Mouse (Mus musculus) ES-E14 (cell line): Measurements from ENCODE around the gene Cul5. TPM values are rescaled to one million over a fixed set of nuclear protein-coding genes. Genes with fewer than 3 reads are reported as not detected.

ENCODE experiments used
- DNase-seq: peaks from one replicate; pipeline ENCODE4 v3.0.0-alpha.2; 2013; ENCODE audit warnings: low read depth, low spot score
- H3K27ac ChIP-seq: 2 replicates; pipeline ENCODE4 v1.5.1; 2012; ENCODE audit warnings: low read depth, mild to moderate bottlenecking, low read length, moderate library complexity, mixed read lengths; ENCODE audit not compliant: poor library complexity, insufficient read depth, severe bottlenecking
- H3K36me3 ChIP-seq: 2 replicates; pipeline ENCODE4 v1.6.1; 2012; ENCODE audit warnings: mild to moderate bottlenecking, low read length, moderate library complexity, mixed read lengths; ENCODE audit not compliant: control insufficient read depth, poor library complexity, insufficient read depth, severe bottlenecking
- H3K4me1 ChIP-seq, 2 experiments: fragments of 150-350 bp in 1 of 2; sonication (generic) in 1 of 2; 2 replicates each; pipeline ENCODE4 v1.6.1; 2012; ENCODE audit warnings: low read length in 2 of 2, mild to moderate bottlenecking in 1 of 2, mixed read lengths in 1 of 2; ENCODE audit not compliant: control insufficient read depth in 2 of 2, insufficient read depth in 2 of 2, poor library complexity in 1 of 2
- H3K4me3 ChIP-seq, 2 experiments: fragments of 150-350 bp in 1 of 2; sonication (generic) in 1 of 2; 2 replicates each; pipeline ENCODE4 v1.5.1; 2012; ENCODE audit warnings: low read length in 2 of 2, low read depth in 1 of 2, mild to moderate bottlenecking in 1 of 2, mixed read lengths in 1 of 2; ENCODE audit not compliant: insufficient read depth in 1 of 2, poor library complexity in 1 of 2, severe bottlenecking in 1 of 2
- H3K9ac ChIP-seq: 2 replicates; pipeline ENCODE4 v1.6.1; 2012; ENCODE audit warnings: low read depth, mild to moderate bottlenecking, low read length, mixed read lengths; ENCODE audit not compliant: poor library complexity, insufficient read depth, severe bottlenecking
- H3K9me3 ChIP-seq: fragments of 150-350 bp; sonication (generic); 2 replicates; pipeline ENCODE4 v1.6.1; 2012; ENCODE audit warnings: low read depth, mild to moderate bottlenecking, low read length; ENCODE audit not compliant: control insufficient read depth, insufficient read depth
- CHD2 ChIP-seq: IDR thresholded peaks from 2 replicates; pipeline ENCODE4 v1.6.1; 2014; ENCODE audit warnings: mild to moderate bottlenecking, low read depth, low read length, inconsistent platforms
- HCFC1 ChIP-seq: IDR thresholded peaks from 2 replicates; pipeline ENCODE4 v1.6.1; 2012; ENCODE audit warnings: low read length, inconsistent platforms, borderline replicate concordance; ENCODE audit not compliant: insufficient read depth
- MAFK ChIP-seq: IDR thresholded peaks from 2 replicates; pipeline ENCODE4 v1.6.1; 2014; ENCODE audit warnings: mild to moderate bottlenecking, low read depth, low read length, inconsistent platforms; ENCODE audit not compliant: insufficient read depth
- ZC3H11A ChIP-seq: IDR thresholded peaks from 2 replicates; pipeline ENCODE4 v1.6.1; 2012; ENCODE audit warnings: low read depth, mild to moderate bottlenecking, inconsistent platforms, low read length, borderline replicate concordance
- ZNF384 ChIP-seq: IDR thresholded peaks from 2 replicates; pipeline ENCODE4 v1.6.1; 2012; ENCODE audit warnings: low read depth, low read length, inconsistent platforms
- in situ Hi-C, 2 experiments: fragments of 600-800 bp; cut with MboI; formaldehyde crosslinking; loops; one replicate each; pipeline ENCODE4 v1.15.1; 2025; ENCODE audit warnings: low sequenced_read_pairs in 2 of 2, inconsistent platforms in 1 of 2; ENCODE audit not compliant: unreplicated experiment in 2 of 2
- total RNA-seq: library from RNA; depleted of rRNA; stranded (reverse); fragments of 300-350 nt; gene quantifications from 2 replicates; pipeline ENCODE4 v1.2.3, GENCODE M21; 2012

The Cul5 gene
- total RNA-seq, 1 experiment: 42.6 TPM

DNA sequence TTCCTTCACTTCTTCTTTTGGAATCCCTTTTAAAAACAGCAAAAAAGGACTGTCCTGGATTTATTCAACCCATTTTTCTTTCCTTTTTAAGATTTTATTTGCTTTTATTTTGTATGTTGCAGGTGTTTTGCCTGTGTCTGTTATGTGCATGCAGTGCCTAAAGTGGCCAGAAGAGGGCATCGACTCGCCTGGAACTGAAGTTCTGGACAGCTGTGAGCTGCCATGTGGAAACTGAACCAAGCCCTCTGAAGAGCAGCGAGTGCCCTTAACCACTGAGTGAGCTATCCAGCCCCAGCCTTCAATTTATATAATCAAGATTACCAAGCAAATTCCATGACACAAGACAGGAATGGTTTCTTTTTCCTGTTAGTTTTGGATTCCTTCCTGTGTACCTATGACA, 75.0 kb downstream of the Cul5 start:
- in situ Hi-C loops: no loop called here
- TF ChIP-seq ZNF384: no peak
- TF ChIP-seq HCFC1: no peak
- TF ChIP-seq MAFK: no peak
- no peak for TF ChIP-seq CHD2
- no peak for TF ChIP-seq ZC3H11A
- Histone ChIP-seq H3K4me1 (peaks cover 0 to 2% of the 10 kb centered on the region in 2 experiments; a peak in 1 of 4 replicates), H3K27ac (no peak overlapping the region), H3K4me3 (no peak overlapping the region), H3K36me3 (no peaks in the 10 kb centered on the region), H3K9me3 (no peaks in the 10 kb centered on the region), H3K9ac (no peak overlapping the region)
- DNase-seq: peak; percentile 50

DNA sequence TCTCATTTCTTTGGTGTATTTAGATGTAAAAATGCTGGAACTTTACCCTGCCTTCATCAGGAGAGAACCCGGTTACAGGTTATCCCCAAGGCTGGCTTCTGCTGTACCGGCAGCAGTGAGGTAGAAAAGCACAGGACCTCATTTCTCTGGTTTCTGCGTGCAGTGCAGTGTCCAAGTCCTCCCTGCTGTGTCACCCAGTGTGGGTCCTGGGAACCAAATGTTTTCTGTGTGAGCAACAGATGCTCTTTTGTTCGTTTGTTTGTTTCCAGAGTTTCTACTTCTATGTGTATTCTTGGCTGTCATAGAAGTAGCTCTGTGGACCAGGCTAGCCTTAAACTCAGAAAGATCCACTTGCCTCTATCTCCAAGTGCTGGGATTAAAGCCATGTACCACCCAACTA, 87.9 kb downstream of the Cul5 start:
- DNase-seq: no peak
- in situ Hi-C loops: no loop called here
- Histone ChIP-seq H3K9ac (no peak overlapping the region), H3K36me3 (peaks cover 6% of the 10 kb centered on the region; the same call in 1 of the 2 replicates), H3K27ac (no peak overlapping the region), H3K4me1 (no peaks in the 10 kb centered on the region), H3K4me3 (no peak overlapping the region), H3K9me3 (no peaks in the 10 kb centered on the region)
- no peak for TF ChIP-seq CHD2
- TF ChIP-seq HCFC1: no peak
- no peak for TF ChIP-seq ZNF384

DNA sequence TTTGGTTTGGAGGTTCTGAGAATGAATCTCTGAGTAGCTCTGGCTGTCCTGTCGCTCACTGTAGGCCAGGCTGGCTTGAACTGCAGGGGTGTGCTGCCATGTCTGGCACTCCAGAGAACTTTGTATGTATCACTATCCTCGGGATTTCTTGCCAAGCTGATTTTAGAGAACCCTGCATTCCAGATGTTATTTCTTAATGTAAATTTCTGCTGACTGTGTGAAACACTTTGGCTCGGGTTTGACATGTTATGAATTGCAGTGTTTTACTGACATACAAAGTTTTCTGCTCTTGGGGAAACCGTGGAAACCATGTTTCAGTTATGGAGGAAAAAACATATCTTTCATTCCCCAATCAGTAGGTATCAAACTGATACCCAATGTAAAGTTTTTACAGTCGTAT, 94.1 kb downstream of the Cul5 start:
- in situ Hi-C loops: no loop called here
- no peak for TF ChIP-seq HCFC1
- no peak for TF ChIP-seq CHD2
- TF ChIP-seq ZC3H11A: no peak
- no peak for TF ChIP-seq MAFK
- TF ChIP-seq ZNF384: no peak
- peaks cover 5% of the 10 kb centered on the region for H3K36me3 ChIP-seq

DNA sequence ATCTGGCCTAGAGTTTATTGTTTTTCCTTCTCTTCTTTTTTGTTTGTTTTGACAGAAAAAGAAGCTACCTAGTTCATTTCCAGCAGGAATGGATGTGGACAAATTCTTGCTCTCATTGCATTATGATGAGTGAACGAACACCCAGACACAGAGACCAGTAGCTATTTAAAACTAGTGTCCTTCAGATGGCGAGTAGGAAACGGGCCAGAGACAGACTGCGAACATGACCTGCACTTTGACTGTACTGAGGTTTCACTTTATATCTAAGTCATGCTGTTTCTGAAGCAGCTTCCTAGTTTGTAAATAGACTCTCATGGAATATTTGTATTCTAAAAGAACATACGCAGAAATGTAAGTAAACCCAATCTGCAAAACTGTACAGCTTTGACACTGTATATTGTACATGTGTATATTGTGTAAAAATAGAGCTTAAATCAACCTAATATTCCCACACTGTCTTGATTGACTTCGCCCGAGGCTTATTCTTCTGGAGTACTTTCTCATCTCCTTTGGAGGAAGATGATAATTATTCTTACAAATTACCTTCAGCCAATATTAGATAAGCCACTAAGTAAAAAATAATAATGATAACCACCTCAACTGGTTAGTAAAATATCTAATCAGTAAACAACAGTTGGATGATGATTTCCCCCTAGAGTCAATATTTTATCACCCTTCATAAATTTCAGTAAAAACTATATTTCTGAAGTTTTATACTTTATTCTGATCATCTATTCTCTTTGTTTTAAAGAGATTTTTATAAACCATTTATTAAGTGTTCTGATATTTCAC, 97.1 kb downstream of the Cul5 start:
- no peaks in the 10 kb centered on the region for H3K9me3 ChIP-seq
- H3K4me1 ChIP-seq: peaks cover 1 to 2% of the 10 kb centered on the region in 2 experiments; a peak in 1 of 4 replicates
- peaks cover 9% of the 10 kb centered on the region for H3K36me3 ChIP-seq
- DNase-seq: no peak
- no peak overlapping the region for H3K4me3 ChIP-seq
- H3K9ac ChIP-seq: no peak overlapping the region
- in situ Hi-C loops: no loop called here
- no peak overlapping the region for H3K27ac ChIP-seq
- TF ChIP-seq ZC3H11A (no peak), ZNF384 (no peak), MAFK (no peak), HCFC1 (no peak), CHD2 (no peak)

More for the DNA sequence above, 94.1 kb downstream of the Cul5 start:
- peaks cover 0 to 1% of the 10 kb centered on the region in 2 experiments; a peak in 1 of 4 replicates for H3K4me1 ChIP-seq
- no peaks in the 10 kb centered on the region for H3K9me3 ChIP-seq
- H3K4me3 ChIP-seq: no peak overlapping the region
- no peak overlapping the region for H3K27ac ChIP-seq
- H3K9ac ChIP-seq: no peak overlapping the region
- no peak for DNase-seq

DNA sequence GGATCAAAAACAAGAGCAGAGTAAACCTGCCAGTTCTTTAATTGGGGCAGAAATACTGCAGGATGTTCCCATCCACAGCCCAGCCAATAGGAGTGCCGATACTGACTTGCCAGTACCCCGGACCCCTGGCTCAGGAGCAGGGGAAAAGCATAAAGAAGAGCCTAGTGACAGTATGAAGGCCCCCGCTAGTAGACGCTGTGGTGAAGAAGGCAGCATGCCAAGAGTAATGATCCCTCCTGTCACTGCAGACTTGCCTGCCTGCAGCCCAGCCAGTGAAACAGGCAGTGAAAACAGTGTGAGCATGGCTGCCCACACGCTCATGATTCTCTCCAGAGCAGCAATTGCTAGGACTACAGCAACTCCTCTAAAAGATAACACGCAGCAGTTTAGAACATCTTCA, 99.2 kb downstream of the Cul5 start:
- no peak for TF ChIP-seq ZC3H11A
- TF ChIP-seq MAFK: no peak
- no peak for TF ChIP-seq CHD2
- TF ChIP-seq HCFC1: no peak
- no peak for TF ChIP-seq ZNF384

More for the DNA sequence above, 99.2 kb downstream of the Cul5 start:
- no peak overlapping the region for H3K4me3 ChIP-seq
- H3K9me3 ChIP-seq: no peaks in the 10 kb centered on the region
- DNase-seq: peak; percentile 28
- H3K36me3 ChIP-seq: peaks cover 20% of the 10 kb centered on the region
- in situ Hi-C loops: no loop called here
- peaks cover 1 to 2% of the 10 kb centered on the region in 2 experiments; a peak in 1 of 4 replicates for H3K4me1 ChIP-seq
- H3K27ac ChIP-seq: no peak overlapping the region
- H3K9ac ChIP-seq: no peak overlapping the region
